Mouse (Mus musculus): ENCODE measurements around the gene Atg2b. TPM values are rescaled to one million over a fixed set of nuclear protein-coding genes. Genes with fewer than 3 reads are reported as not detected.

Atg2b gene
- polyA plus RNA-seq, 1 experiment: 25.6 TPM

DNA sequence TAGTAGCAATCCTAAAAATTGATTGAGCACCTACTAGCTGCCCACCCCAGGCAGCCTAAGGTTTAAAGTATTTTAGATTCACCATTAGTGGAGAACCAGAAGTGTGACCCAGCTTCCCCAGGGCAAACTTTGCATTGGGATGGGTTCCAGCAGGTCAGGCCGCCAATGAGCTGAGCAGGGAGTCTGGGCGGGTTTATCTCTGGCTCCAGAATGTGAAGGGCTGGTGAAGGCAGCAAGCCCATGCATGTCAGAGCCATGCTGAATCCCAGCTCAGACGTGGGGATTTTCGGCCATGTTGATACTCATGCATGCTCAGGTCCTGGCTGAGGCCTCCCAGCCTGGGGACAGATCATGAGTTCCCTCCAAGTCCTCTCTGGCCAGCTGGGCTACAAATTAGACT is 110.7 kb downstream of the Atg2b start:
- WGBS: 96% methylated on average over 4 of the region's 4 CpGs
- no peak for DNase-seq
- no peak overlapping the region for H3K4me3 ChIP-seq (ENCODE audit: control insufficient read depth, insufficient read depth, low read length)
- no peak overlapping the region for H3K27ac ChIP-seq (ENCODE audit: control insufficient read depth, insufficient read depth, low read length)
- H3K36me3 ChIP-seq (ENCODE audit: control insufficient read depth, insufficient read depth, low read length): no peaks in the 10 kb centered on the region
- TF ChIP-seq CTCF (IDR thresholded peaks at IDR 0.05; ENCODE audit: borderline replicate concordance, control insufficient read depth, extremely low read depth, insufficient read depth, low read length, poor library complexity): no peak
- no peaks in the 10 kb centered on the region for H3K4me1 ChIP-seq (replicated peaks; ENCODE audit: control insufficient read depth, insufficient read depth, low read length)
- H3K27me3 ChIP-seq (ENCODE audit: control insufficient read depth, insufficient read depth, low read length): no peaks in the 10 kb centered on the region

DNA sequence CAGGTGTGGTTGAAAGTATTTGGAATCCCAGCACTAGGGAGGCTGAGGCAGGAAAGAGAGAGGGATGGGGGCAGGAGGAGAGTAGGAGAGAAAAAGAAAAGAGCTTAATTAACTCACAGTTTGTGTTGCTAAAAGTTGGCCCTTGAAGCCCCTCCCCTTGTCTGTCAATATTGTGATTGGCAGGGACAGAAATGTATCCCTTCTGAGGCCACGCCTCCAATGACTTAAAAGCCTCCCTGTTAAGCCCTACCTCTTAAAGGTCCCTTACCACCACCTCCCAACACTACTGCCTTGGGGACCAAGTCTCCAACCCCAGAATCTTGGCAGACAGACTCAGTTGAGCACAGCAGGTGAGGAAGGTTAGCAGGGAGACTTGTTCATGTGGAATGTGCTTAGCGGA is 112.4 kb downstream of the Atg2b start:
- no peak for DNase-seq
- Histone ChIP-seq H3K27ac (ENCODE audit: control insufficient read depth, insufficient read depth, low read length) (no peak overlapping the region), H3K4me1 (replicated peaks; ENCODE audit: control insufficient read depth, insufficient read depth, low read length) (no peaks in the 10 kb centered on the region), H3K36me3 (ENCODE audit: control insufficient read depth, insufficient read depth, low read length) (no peaks in the 10 kb centered on the region), H3K27me3 (ENCODE audit: control insufficient read depth, insufficient read depth, low read length) (no peaks in the 10 kb centered on the region), H3K4me3 (ENCODE audit: control insufficient read depth, insufficient read depth, low read length) (no peak overlapping the region)
- WGBS: 94% methylated on average over 2 of the region's 2 CpGs
- TF ChIP-seq POLR2A (IDR thresholded peaks at IDR 0.05; ENCODE audit: control insufficient read depth, extremely low read depth, insufficient read depth, low read length, poor library complexity): no peak
- no peak for TF ChIP-seq CTCF (IDR thresholded peaks at IDR 0.05; ENCODE audit: borderline replicate concordance, control insufficient read depth, extremely low read depth, insufficient read depth, low read length, poor library complexity)

DNA sequence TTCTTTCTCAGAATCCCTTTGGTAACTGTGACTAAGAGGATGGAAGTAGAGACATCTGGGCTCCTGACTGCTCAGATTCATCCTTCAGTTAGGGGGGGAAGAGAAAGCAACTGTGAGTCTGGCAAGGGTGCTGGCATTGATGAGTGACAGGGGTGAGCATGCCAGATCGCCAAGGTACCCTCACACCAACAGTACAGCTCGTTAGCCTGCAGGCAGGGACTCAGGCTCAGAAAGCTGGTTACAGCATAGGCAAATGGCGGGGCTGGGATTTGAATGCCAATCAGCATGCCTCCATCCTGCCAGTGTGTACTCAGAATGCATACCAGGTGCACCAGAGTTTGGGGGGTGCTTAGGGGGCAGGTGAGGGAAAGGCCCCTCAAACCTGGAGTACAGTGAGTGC is 113.1 kb downstream of the Atg2b start:
- no peak for DNase-seq
- H3K27ac ChIP-seq (ENCODE audit: control insufficient read depth, insufficient read depth, low read length): no peak overlapping the region
- 83% methylated on average over 3 of the region's 3 CpGs for WGBS
- no peaks in the 10 kb centered on the region for H3K36me3 ChIP-seq (ENCODE audit: control insufficient read depth, insufficient read depth, low read length)
- TF ChIP-seq CTCF (IDR thresholded peaks at IDR 0.05; ENCODE audit: borderline replicate concordance, control insufficient read depth, extremely low read depth, insufficient read depth, low read length, poor library complexity): no peak
- no peak for TF ChIP-seq POLR2A (IDR thresholded peaks at IDR 0.05; ENCODE audit: control insufficient read depth, extremely low read depth, insufficient read depth, low read length, poor library complexity)
- no peak overlapping the region for H3K4me3 ChIP-seq (ENCODE audit: control insufficient read depth, insufficient read depth, low read length)
- no peaks in the 10 kb centered on the region for H3K27me3 ChIP-seq (ENCODE audit: control insufficient read depth, insufficient read depth, low read length)
- H3K4me1 ChIP-seq (replicated peaks; ENCODE audit: control insufficient read depth, insufficient read depth, low read length): no peaks in the 10 kb centered on the region

Other genes with a start within 250 kb of the Atg2b start
- 1.1 and 1.2 TPM in 2 replicates for gene D430019H16Rik, start 231.4 kb downstream of the Atg2b start, polyA plus RNA-seq (2012; rRNA removed)
- 0.92 and 1.4 TPM in 2 replicates for gene Bdkrb2, start 122.0 kb downstream of the Atg2b start, polyA plus RNA-seq (2012; rRNA removed)
- gene Bdkrb1, start 82.1 kb downstream of the Atg2b start, polyA plus RNA-seq (2012; rRNA removed): 1.6 and 2.3 TPM in 2 replicates
- 12.2 and 12.6 TPM in 2 replicates for gene Gskip, start 382 bp downstream of the Atg2b start, polyA plus RNA-seq (2012; rRNA removed)
- gene Ak7, start 20.8 kb upstream of the Atg2b start, polyA plus RNA-seq (2012; rRNA removed): 0.13 and 0.20 TPM in 2 replicates
- 91.1 and 114 TPM in 2 replicates for gene Papola, start 99.5 kb upstream of the Atg2b start, polyA plus RNA-seq (2012; rRNA removed)

Data from thymus, adult 2 months (tissue).